Mouse (Mus musculus): Measurements from ENCODE around the gene Nfia. TPM values are rescaled to one million over a fixed set of nuclear protein-coding genes. Genes with fewer than 3 reads are reported as not detected.

Gene Nfia
- polyA plus RNA-seq, 1 experiment from 2014 or later = 15.9 TPM

- Histone ChIP-seq H3K4me1 (replicated peaks; ENCODE audit: control insufficient read depth, insufficient read depth, low read length) (no peaks in the 10 kb centered on the region), H3K9ac (ENCODE audit: low read depth, low read length) (no peak overlapping the region), H3K27me3 (replicated peaks; ENCODE audit: control insufficient read depth, insufficient read depth, low read length) (no peaks in the 10 kb centered on the region; the same call in 1 of the 2 replicates), H3K36me3 (ENCODE audit: control insufficient read depth, insufficient read depth) (peaks cover 15% of the 10 kb centered on the region), H3K27ac (ENCODE audit: low read depth, low read length) (no peak overlapping the region), H3K4me2 (replicated peaks; ENCODE audit: low read depth) (no peak overlapping the region), H3K9me3 (ENCODE audit: control insufficient read depth) (no peaks in the 10 kb centered on the region), H3K4me3 (ENCODE audit: low read depth, low read length) (no peak overlapping the region)
- ATAC-seq = no peak
- no peak for TF ChIP-seq CTCF (IDR thresholded peaks at IDR 0.05; ENCODE audit: low read depth)
- 96% methylated on average over 26 of the region's 26 CpGs for WGBS
These were observed 10.7 kb downstream of the Nfia start for GRCm38 (mm10) chr4:97783073-97783879.

- Histone ChIP-seq H3K4me1 (replicated peaks; ENCODE audit: control insufficient read depth, insufficient read depth, low read length) (no peaks in the 10 kb centered on the region), H3K27ac (ENCODE audit: low read depth, low read length) (no peak overlapping the region), H3K27me3 (replicated peaks; ENCODE audit: control insufficient read depth, insufficient read depth, low read length) (no peaks in the 10 kb centered on the region; the same call in 1 of the 2 replicates), H3K36me3 (ENCODE audit: control insufficient read depth, insufficient read depth) (peaks cover 15% of the 10 kb centered on the region), H3K4me3 (ENCODE audit: low read depth, low read length) (no peak overlapping the region), H3K9ac (ENCODE audit: low read depth, low read length) (no peak overlapping the region), H3K9me3 (ENCODE audit: control insufficient read depth) (no peaks in the 10 kb centered on the region), H3K4me2 (replicated peaks; ENCODE audit: low read depth) (no peak overlapping the region)
- WGBS = 87% methylated on average over 11 of the region's 11 CpGs
- no peak for TF ChIP-seq CTCF (IDR thresholded peaks at IDR 0.05; ENCODE audit: low read depth)
- no peak for ATAC-seq
These were observed 11.7 kb downstream of the Nfia start for GRCm38 (mm10) chr4:97784236-97784635.

DNA sequence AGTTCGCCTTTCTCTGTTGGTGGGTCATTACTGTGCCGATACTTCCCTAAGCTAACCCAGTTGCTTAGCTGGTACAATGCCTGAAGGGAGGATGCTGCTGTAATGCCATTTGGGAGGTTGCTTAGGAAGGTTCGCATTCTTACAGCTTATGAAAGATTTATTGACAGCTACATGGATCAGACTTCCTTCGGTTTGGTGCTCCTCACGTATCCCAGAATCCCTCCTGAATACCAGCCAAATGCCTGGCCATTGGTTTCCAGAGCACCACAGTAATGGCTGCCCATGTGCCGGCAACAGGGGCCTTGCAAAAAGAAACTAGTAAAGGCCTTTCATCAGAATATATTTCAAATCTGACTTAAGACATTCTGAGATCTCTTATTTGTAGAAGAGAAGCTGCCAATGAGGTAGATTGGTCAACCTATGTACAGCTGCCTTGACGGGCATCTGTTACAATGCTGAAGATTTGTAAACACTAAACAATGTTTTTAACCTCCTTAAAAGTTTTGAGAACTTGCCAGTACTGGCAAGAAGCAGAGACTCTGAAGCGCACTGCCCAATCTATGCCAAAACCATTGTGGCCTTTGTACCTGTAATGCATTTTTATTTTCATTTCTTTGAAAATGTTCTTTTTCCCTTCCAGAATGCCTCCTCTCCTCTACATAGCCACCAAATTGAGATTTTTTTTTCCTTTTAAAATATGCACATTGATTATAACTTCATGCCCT, 13.2 kb downstream of the Nfia start:
- H3K4me3 ChIP-seq (ENCODE audit: low read depth, low read length) = no peak overlapping the region
- no peaks in the 10 kb centered on the region for H3K4me1 ChIP-seq (replicated peaks; ENCODE audit: control insufficient read depth, insufficient read depth, low read length)
- no peak overlapping the region for H3K27ac ChIP-seq (ENCODE audit: low read depth, low read length)
- H3K9ac ChIP-seq (ENCODE audit: low read depth, low read length) = no peak overlapping the region
- peaks cover 15% of the 10 kb centered on the region for H3K36me3 ChIP-seq (ENCODE audit: control insufficient read depth, insufficient read depth)
- 91% methylated on average over 8 of the region's 8 CpGs for WGBS
- H3K27me3 ChIP-seq (replicated peaks; ENCODE audit: control insufficient read depth, insufficient read depth, low read length) = no peaks in the 10 kb centered on the region; the same call in 1 of the 2 replicates
- H3K4me2 ChIP-seq (replicated peaks; ENCODE audit: low read depth) = no peak overlapping the region
- no peak for ATAC-seq
- H3K9me3 ChIP-seq (ENCODE audit: control insufficient read depth) = no peaks in the 10 kb centered on the region
- no peak for TF ChIP-seq CTCF (IDR thresholded peaks at IDR 0.05; ENCODE audit: low read depth)

GRCm38 (mm10) chr4:97786571-97786970, 14.0 kb downstream of the Nfia start:
- TF ChIP-seq CTCF (IDR thresholded peaks at IDR 0.05; ENCODE audit: low read depth) = no peak
- 66% methylated on average over 8 of the region's 8 CpGs for WGBS
- Histone ChIP-seq H3K36me3 (ENCODE audit: control insufficient read depth, insufficient read depth) (peaks cover 15% of the 10 kb centered on the region), H3K27me3 (replicated peaks; ENCODE audit: control insufficient read depth, insufficient read depth, low read length) (no peaks in the 10 kb centered on the region), H3K27ac (ENCODE audit: low read depth, low read length) (no peak overlapping the region), H3K9me3 (ENCODE audit: control insufficient read depth) (no peaks in the 10 kb centered on the region), H3K4me1 (replicated peaks; ENCODE audit: control insufficient read depth, insufficient read depth, low read length) (no peaks in the 10 kb centered on the region), H3K9ac (ENCODE audit: low read depth, low read length) (no peak overlapping the region), H3K4me2 (replicated peaks; ENCODE audit: low read depth) (no peak overlapping the region), H3K4me3 (ENCODE audit: low read depth, low read length) (no peak overlapping the region)
- ATAC-seq = no peak

- no peaks in the 10 kb centered on the region for H3K9me3 ChIP-seq (ENCODE audit: control insufficient read depth)
- peaks cover 15% of the 10 kb centered on the region for H3K36me3 ChIP-seq (ENCODE audit: control insufficient read depth, insufficient read depth)
- 71% methylated on average over 3 of the region's 3 CpGs for WGBS
- TF ChIP-seq CTCF (IDR thresholded peaks at IDR 0.05; ENCODE audit: low read depth) = no peak
- H3K27ac ChIP-seq (ENCODE audit: low read depth, low read length) = no peak overlapping the region
- H3K4me3 ChIP-seq (ENCODE audit: low read depth, low read length) = no peak overlapping the region
- H3K9ac ChIP-seq (ENCODE audit: low read depth, low read length) = no peak overlapping the region
- ATAC-seq = no peak
- H3K4me1 ChIP-seq (replicated peaks; ENCODE audit: control insufficient read depth, insufficient read depth, low read length) = no peaks in the 10 kb centered on the region
- H3K4me2 ChIP-seq (replicated peaks; ENCODE audit: low read depth) = no peak overlapping the region
- no peaks in the 10 kb centered on the region for H3K27me3 ChIP-seq (replicated peaks; ENCODE audit: control insufficient read depth, insufficient read depth, low read length)
These were observed 15.0 kb downstream of the Nfia start for GRCm38 (mm10) chr4:97787515-97787914.

DNA sequence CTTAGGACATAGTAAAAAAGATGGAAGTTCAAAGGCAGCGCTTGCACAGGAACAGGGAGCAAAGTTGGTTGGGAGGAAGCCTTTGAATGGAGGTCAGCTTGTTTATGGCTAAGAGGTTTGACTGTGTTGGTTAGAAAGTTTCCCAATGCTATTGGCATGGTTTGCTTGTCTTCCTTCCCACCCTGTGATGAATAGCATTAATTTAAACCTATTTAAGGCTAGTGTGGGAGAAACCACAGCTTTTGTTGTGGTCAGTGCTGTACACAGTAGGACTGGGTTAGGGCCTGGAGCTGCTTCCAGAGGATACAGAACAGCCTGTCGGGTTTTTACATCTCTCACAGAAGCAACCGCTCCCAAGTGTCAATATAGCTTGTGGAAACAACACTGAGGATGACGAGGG, 16.0 kb downstream of the Nfia start:
- no peaks in the 10 kb centered on the region for H3K27me3 ChIP-seq (replicated peaks; ENCODE audit: control insufficient read depth, insufficient read depth, low read length)
- no peak overlapping the region for H3K9ac ChIP-seq (ENCODE audit: low read depth, low read length)
- no peak overlapping the region for H3K4me2 ChIP-seq (replicated peaks; ENCODE audit: low read depth)
- no peaks in the 10 kb centered on the region for H3K9me3 ChIP-seq (ENCODE audit: control insufficient read depth)
- TF ChIP-seq CTCF (IDR thresholded peaks at IDR 0.05; ENCODE audit: low read depth) = no peak
- no peaks in the 10 kb centered on the region for H3K4me1 ChIP-seq (replicated peaks; ENCODE audit: control insufficient read depth, insufficient read depth, low read length)
- 81% methylated on average over 4 of the region's 4 CpGs for WGBS
- H3K4me3 ChIP-seq (ENCODE audit: low read depth, low read length) = no peak overlapping the region
- no peak overlapping the region for H3K27ac ChIP-seq (ENCODE audit: low read depth, low read length)
- ATAC-seq = no peak
- peaks cover 9% of the 10 kb centered on the region for H3K36me3 ChIP-seq (ENCODE audit: control insufficient read depth, insufficient read depth)

All from intestine, postnatal 0 days (tissue).